Mouse (Mus musculus): ENCODE results near the gene St6gal1. TPM values are rescaled to one million over a fixed set of nuclear protein-coding genes. Genes with fewer than 3 reads are reported as not detected.

The St6gal1 gene
- polyA plus RNA-seq, 1 experiment from 2014 or later: 21.1 TPM

GRCm38 (mm10) chr16:23332686-23333085, 108.1 kb downstream of the St6gal1 start:
- Histone ChIP-seq H3K4me2 (no peak overlapping the region), H3K4me3 (replicated peaks) (no peak overlapping the region), H3K9me3 (replicated peaks) (no peaks in the 10 kb centered on the region), H3K9ac (replicated peaks) (no peak overlapping the region), H3K36me3 (0 out of 2 replicates have a peak, but pooled peaks cover 9% of the 10 kb centered on the region), H3K4me1 (no peaks in the 10 kb centered on the region), H3K27me3 (replicated peaks) (no peaks in the 10 kb centered on the region), H3K27ac (replicated peaks) (no peak overlapping the region)
- WGBS: 83% methylated on average over 6 of the region's 6 CpGs
- no peak for ATAC-seq (ENCODE audit: low FRiP score)

GRCm38 (mm10) chr16:23333875-23334551, 109.5 kb downstream of the St6gal1 start:
- Histone ChIP-seq H3K4me1 (no peaks in the 10 kb centered on the region), H3K4me2 (no peak overlapping the region), H3K27ac (replicated peaks) (no peak overlapping the region), H3K27me3 (replicated peaks) (no peaks in the 10 kb centered on the region), H3K9me3 (replicated peaks) (no peaks in the 10 kb centered on the region), H3K36me3 (0 out of 2 replicates have a peak, but pooled peaks cover 8% of the 10 kb centered on the region), H3K4me3 (replicated peaks) (no peak overlapping the region), H3K9ac (replicated peaks) (no peak overlapping the region)
- no peak for ATAC-seq (ENCODE audit: low FRiP score)
- 71% methylated on average over 6 of the region's 6 CpGs for WGBS

- H3K9me3 ChIP-seq (replicated peaks): no peaks in the 10 kb centered on the region
- ATAC-seq (ENCODE audit: low FRiP score): no peak
- no peaks in the 10 kb centered on the region for H3K4me1 ChIP-seq
- H3K27me3 ChIP-seq (replicated peaks): no peaks in the 10 kb centered on the region
- H3K36me3 ChIP-seq: peaks cover 11% of the 10 kb centered on the region; the same call in 1 of the 2 replicates
- no peak overlapping the region for H3K4me3 ChIP-seq (replicated peaks)
- WGBS: 78% methylated on average over 4 of the region's 4 CpGs
- H3K9ac ChIP-seq (replicated peaks): no peak overlapping the region
- no peak overlapping the region for H3K27ac ChIP-seq (replicated peaks)
- no peak overlapping the region for H3K4me2 ChIP-seq
Measured at GRCm38 (mm10) chr16:23337317-23337716, 112.8 kb downstream of the St6gal1 start.

- H3K4me2 ChIP-seq: no peak overlapping the region
- H3K4me3 ChIP-seq (replicated peaks): no peak overlapping the region
- no peaks in the 10 kb centered on the region for H3K27me3 ChIP-seq (replicated peaks)
- ATAC-seq (ENCODE audit: low FRiP score): no peak
- H3K9ac ChIP-seq (replicated peaks): no peak overlapping the region
- H3K9me3 ChIP-seq (replicated peaks): no peaks in the 10 kb centered on the region
- H3K27ac ChIP-seq (replicated peaks): no peak overlapping the region
- H3K36me3 ChIP-seq: peaks cover 11% of the 10 kb centered on the region; the same call in 1 of the 2 replicates
- WGBS: 98% methylated on average over 2 of the region's 2 CpGs
- no peaks in the 10 kb centered on the region for H3K4me1 ChIP-seq
Measured at GRCm38 (mm10) chr16:23341254-23341653, 116.7 kb downstream of the St6gal1 start.

GRCm38 (mm10) chr16:23350802-23351201, 126.3 kb downstream of the St6gal1 start:
- Histone ChIP-seq H3K27me3 (replicated peaks) (no peaks in the 10 kb centered on the region), H3K4me2 (no peak overlapping the region), H3K9ac (replicated peaks) (no peak overlapping the region), H3K4me1 (no peaks in the 10 kb centered on the region), H3K27ac (replicated peaks) (no peak overlapping the region), H3K9me3 (replicated peaks) (no peaks in the 10 kb centered on the region), H3K36me3 (peaks cover 4% of the 10 kb centered on the region), H3K4me3 (replicated peaks) (no peak overlapping the region)
- 12% methylated on average over 2 of the region's 2 CpGs for WGBS
- ATAC-seq (ENCODE audit: low FRiP score): no peak

GRCm38 (mm10) chr16:23361031-23361430, 136.5 kb downstream of the St6gal1 start:
- no peak overlapping the region for H3K9ac ChIP-seq (replicated peaks)
- peaks cover 13% of the 10 kb centered on the region for H3K36me3 ChIP-seq
- ATAC-seq (ENCODE audit: low FRiP score): no peak
- WGBS: 90% methylated on average over 4 of the region's 4 CpGs
- H3K4me1 ChIP-seq: no peaks in the 10 kb centered on the region
- no peaks in the 10 kb centered on the region for H3K27me3 ChIP-seq (replicated peaks)
- H3K4me3 ChIP-seq (replicated peaks): no peak overlapping the region
- H3K9me3 ChIP-seq (replicated peaks): no peaks in the 10 kb centered on the region
- no peak overlapping the region for H3K27ac ChIP-seq (replicated peaks)
- H3K4me2 ChIP-seq: no peak overlapping the region

- H3K9me3 ChIP-seq (replicated peaks): no peaks in the 10 kb centered on the region
- no peak overlapping the region for H3K9ac ChIP-seq (replicated peaks)
- ATAC-seq (ENCODE audit: low FRiP score): no peak
- H3K4me1 ChIP-seq: no peaks in the 10 kb centered on the region
- H3K4me2 ChIP-seq: no peak overlapping the region
- peaks cover 8% of the 10 kb centered on the region for H3K36me3 ChIP-seq
- WGBS: 87% methylated on average over 3 of the region's 3 CpGs
- no peaks in the 10 kb centered on the region for H3K27me3 ChIP-seq (replicated peaks)
- no peak overlapping the region for H3K27ac ChIP-seq (replicated peaks)
- no peak overlapping the region for H3K4me3 ChIP-seq (replicated peaks)
Measured at GRCm38 (mm10) chr16:23361434-23361970, 137.0 kb downstream of the St6gal1 start.

- no peak overlapping the region for H3K4me2 ChIP-seq
- no peaks in the 10 kb centered on the region for H3K27me3 ChIP-seq (replicated peaks)
- no peak overlapping the region for H3K9ac ChIP-seq (replicated peaks)
- H3K4me1 ChIP-seq: no peaks in the 10 kb centered on the region
- H3K9me3 ChIP-seq (replicated peaks): no peaks in the 10 kb centered on the region
- no peak overlapping the region for H3K4me3 ChIP-seq (replicated peaks)
- peak; percentile 59; the same call in 1 of the 2 replicates for ATAC-seq (ENCODE audit: low FRiP score)
- 69% methylated on average over 2 of the region's 2 CpGs for WGBS
- H3K36me3 ChIP-seq: no peaks in the 10 kb centered on the region
- no peak overlapping the region for H3K27ac ChIP-seq (replicated peaks)
Measured at GRCm38 (mm10) chr16:23364328-23364990, 139.9 kb downstream of the St6gal1 start.

GRCm38 (mm10) chr16:23369124-23369523, 144.6 kb downstream of the St6gal1 start:
- Histone ChIP-seq H3K4me2 (no peak overlapping the region), H3K27ac (replicated peaks) (no peak overlapping the region), H3K36me3 (no peaks in the 10 kb centered on the region), H3K27me3 (replicated peaks) (no peaks in the 10 kb centered on the region), H3K4me3 (replicated peaks) (no peak overlapping the region), H3K4me1 (no peaks in the 10 kb centered on the region), H3K9ac (replicated peaks) (no peak overlapping the region), H3K9me3 (replicated peaks) (no peaks in the 10 kb centered on the region)
- WGBS: 77% methylated on average over 3 of the region's 3 CpGs
- no peak for ATAC-seq (ENCODE audit: low FRiP score)

- 92% methylated on average over 7 of the region's 7 CpGs for WGBS
Measured at GRCm38 (mm10) chr16:23370724-23371123, 146.2 kb downstream of the St6gal1 start.

GRCm38 (mm10) chr16:23372340-23372739, 147.8 kb downstream of the St6gal1 start:
- ATAC-seq (ENCODE audit: low FRiP score): no peak
- no peaks in the 10 kb centered on the region for H3K9me3 ChIP-seq (replicated peaks)
- H3K27me3 ChIP-seq (replicated peaks): no peaks in the 10 kb centered on the region
- H3K9ac ChIP-seq (replicated peaks): no peak overlapping the region
- no peaks in the 10 kb centered on the region for H3K4me1 ChIP-seq
- 85% methylated on average over 2 of the region's 2 CpGs for WGBS
- no peak overlapping the region for H3K27ac ChIP-seq (replicated peaks)
- no peak overlapping the region for H3K4me3 ChIP-seq (replicated peaks)
- no peak overlapping the region for H3K4me2 ChIP-seq
- H3K36me3 ChIP-seq: no peaks in the 10 kb centered on the region

More at GRCm38 (mm10) chr16:23370724-23371123, 146.2 kb downstream of the St6gal1 start:
- H3K9ac ChIP-seq (replicated peaks): no peak overlapping the region
- no peak overlapping the region for H3K4me3 ChIP-seq (replicated peaks)
- no peak overlapping the region for H3K4me2 ChIP-seq
- H3K27ac ChIP-seq (replicated peaks): no peak overlapping the region
- no peaks in the 10 kb centered on the region for H3K36me3 ChIP-seq
- H3K4me1 ChIP-seq: no peaks in the 10 kb centered on the region
- no peak for ATAC-seq (ENCODE audit: low FRiP score)
- H3K9me3 ChIP-seq (replicated peaks): no peaks in the 10 kb centered on the region
- H3K27me3 ChIP-seq (replicated peaks): no peaks in the 10 kb centered on the region

- Histone ChIP-seq H3K4me1 (no peaks in the 10 kb centered on the region), H3K27me3 (replicated peaks) (no peaks in the 10 kb centered on the region), H3K36me3 (no peaks in the 10 kb centered on the region), H3K27ac (replicated peaks) (no peak overlapping the region), H3K4me3 (replicated peaks) (no peak overlapping the region), H3K9ac (replicated peaks) (no peak overlapping the region), H3K9me3 (replicated peaks) (no peaks in the 10 kb centered on the region), H3K4me2 (no peak overlapping the region)
- no peak for ATAC-seq (ENCODE audit: low FRiP score)
- WGBS: 91% methylated on average over 4 of the region's 4 CpGs
Measured at GRCm38 (mm10) chr16:23374068-23374467, 149.5 kb downstream of the St6gal1 start.
